Mouse (Mus musculus): ENCODE measurements around the gene Soga1.

GRCm38 (mm10) chr2:157037303-157037702 lies 41.8 kb downstream of the Soga1 start:
- TF ChIP-seq CTCF (IDR thresholded peaks at IDR 0.05; ENCODE audit: low read depth) (no peak), EP300 (optimal IDR thresholded peaks at IDR 0.05) (no peak)

All from stomach, postnatal 0 days (tissue).